Mouse (Mus musculus): ENCODE measurements around the gene Abcb4. TPM values are rescaled to one million over a fixed set of nuclear protein-coding genes. Genes with fewer than 3 reads are reported as not detected.

Gene Abcb4
- total and polyA plus RNA-seq, 3 experiments, result 0.27 to 0.68 (median 0.29) TPM

DNA sequence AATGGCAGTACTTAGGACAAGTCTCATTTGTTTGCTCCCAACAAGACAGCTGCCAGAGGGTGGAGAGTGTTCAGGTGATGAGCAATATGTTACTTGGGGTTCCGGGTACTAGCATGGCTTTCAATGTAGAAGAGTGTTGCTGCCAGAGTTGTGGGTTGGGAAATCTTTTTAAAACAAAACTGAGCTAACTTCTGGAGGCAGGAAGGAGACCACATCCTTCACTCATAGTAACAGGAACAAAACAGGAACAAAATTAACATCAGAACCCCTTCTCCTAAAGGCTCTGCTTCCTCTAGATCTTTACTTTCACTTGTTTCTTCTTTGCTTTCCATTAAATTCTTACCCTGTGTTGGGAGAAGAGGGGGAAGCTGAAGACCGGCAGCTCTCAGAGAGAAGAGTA is 60.1 kb downstream of the Abcb4 start:
- no peak for DNase-seq (ENCODE audit: extremely low read depth)
- H3K79me2 ChIP-seq (replicated peaks; ENCODE audit: control insufficient read depth, extremely low read depth, insufficient read depth, poor library complexity, severe bottlenecking), result no peaks in the 10 kb centered on the region
- H3K9me3 ChIP-seq (replicated peaks; ENCODE audit: low read length), result no peaks in the 10 kb centered on the region
- no peaks in the 10 kb centered on the region for H3K36me3 ChIP-seq (replicated peaks in 1 of 2; ENCODE audit: control insufficient read depth in 1 of 2, insufficient read depth in 1 of 2, low read length in 1 of 2)
- no peak overlapping the region for H3K27ac ChIP-seq (ENCODE audit: insufficient read depth, low read depth)
- no peak overlapping the region for H3K4me3 ChIP-seq (replicated peaks in 1 of 3; ENCODE audit: low read depth in 2 of 3, low read length in 2 of 3, poor library complexity in 1 of 3)
- dilution Hi-C loops (cut with MboI; ENCODE audit: extremely low pct_ligation_motif_present, extremely low pct_unique_long_range_greater_than_20kb, low sequenced_read_pairs), result no loop called here
- H3K27me3 ChIP-seq (replicated peaks), result no peaks in the 10 kb centered on the region
- in situ Hi-C loops (cut with MboI; ENCODE audit: low pct_ligation_motif_present, low pct_unique_long_range_greater_than_20kb, low sequenced_read_pairs), result no loop called here
- no peak for TF ChIP-seq MAX (IDR thresholded peaks at IDR 0.05; ENCODE audit: low read length)
- TF ChIP-seq MAFK (IDR thresholded peaks at IDR 0.05; ENCODE audit: insufficient replicate concordance, low read length), result no peak
- TF ChIP-seq ETS1 (conservative IDR thresholded peaks at IDR 0.05; ENCODE audit: low read depth, low read length), result no peak
- TF ChIP-seq IRF4 (IDR thresholded peaks at IDR 0.05; ENCODE audit: low read depth, low read length), result no peak
- TF ChIP-seq MXI1 (IDR thresholded peaks at IDR 0.05; ENCODE audit: low read depth, low read length), result no peak
- TF ChIP-seq USF1 (IDR thresholded peaks at IDR 0.05; ENCODE audit: low read depth, low read length), result no peak
- H3K4me2 ChIP-seq (ENCODE audit: insufficient read depth, low read depth, poor library complexity, severe bottlenecking), result no peak overlapping the region
- H3K9ac ChIP-seq (ENCODE audit: insufficient read depth, low read depth), result no peak overlapping the region
- peaks cover 11 to 22% of the 10 kb centered on the region in 2 experiments for H3K4me1 ChIP-seq (ENCODE audit: control insufficient read depth in 1 of 2, insufficient read depth in 2 of 2)

DNA sequence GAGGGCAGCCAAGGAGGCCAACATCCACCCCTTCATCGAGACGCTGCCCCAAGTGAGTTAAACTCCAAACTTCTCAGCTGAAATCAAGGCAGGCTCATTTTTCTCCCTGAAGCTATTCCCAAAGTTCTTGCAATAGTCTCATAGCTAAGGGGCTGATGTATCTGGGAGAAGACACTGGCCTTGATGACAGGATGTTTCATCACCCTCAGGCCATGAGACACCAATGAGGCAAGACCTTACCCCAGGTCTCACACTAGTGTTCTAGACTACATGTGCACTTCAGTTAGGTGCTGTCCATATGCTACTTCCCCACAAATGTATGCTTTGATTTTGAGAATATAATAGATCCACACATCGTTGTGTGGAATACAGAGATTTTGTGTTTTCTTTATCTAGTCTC is 62.0 kb downstream of the Abcb4 start:
- in situ Hi-C loops (cut with MboI; ENCODE audit: low pct_ligation_motif_present, low pct_unique_long_range_greater_than_20kb, low sequenced_read_pairs) (no loop called here), dilution Hi-C loops (cut with MboI; ENCODE audit: extremely low pct_ligation_motif_present, extremely low pct_unique_long_range_greater_than_20kb, low sequenced_read_pairs) (no loop called here)
- no peak for DNase-seq (ENCODE audit: extremely low read depth)
- H3K9me3 ChIP-seq (replicated peaks; ENCODE audit: low read length), result no peaks in the 10 kb centered on the region
- no peak overlapping the region for H3K27ac ChIP-seq (ENCODE audit: insufficient read depth, low read depth)
- no peaks in the 10 kb centered on the region for H3K79me2 ChIP-seq (replicated peaks; ENCODE audit: control insufficient read depth, extremely low read depth, insufficient read depth, poor library complexity, severe bottlenecking)
- no peak overlapping the region for H3K4me2 ChIP-seq (ENCODE audit: insufficient read depth, low read depth, poor library complexity, severe bottlenecking)
- TF ChIP-seq PAX5 (IDR thresholded peaks at IDR 0.05; ENCODE audit: low read length) (no peak), UBTF (IDR thresholded peaks at IDR 0.05; ENCODE audit: low read depth, low read length) (no peak), NELFE (IDR thresholded peaks at IDR 0.05; ENCODE audit: low read depth, low read length) (no peak), NRF1 (IDR thresholded peaks at IDR 0.05; ENCODE audit: low read depth, low read length) (no peak), E2F4 (IDR thresholded peaks at IDR 0.05; ENCODE audit: insufficient replicate concordance, low read depth, low read length) (no peak), MYC (IDR thresholded peaks at IDR 0.05; ENCODE audit: low read depth, low read length) (no peak), CHD2 (IDR thresholded peaks at IDR 0.05; ENCODE audit: low read length) (no peak), EP300 (IDR thresholded peaks at IDR 0.05; ENCODE audit: low read length) (no peak), TCF12 (IDR thresholded peaks at IDR 0.05; ENCODE audit: low read depth, low read length) (no peak), ZNF384 (IDR thresholded peaks at IDR 0.05; ENCODE audit: low read depth, low read length) (no peak), SIN3A (IDR thresholded peaks at IDR 0.05; ENCODE audit: low read length) (no peak), MAX (IDR thresholded peaks at IDR 0.05; ENCODE audit: low read length) (no peak), ZC3H11A (IDR thresholded peaks at IDR 0.05; ENCODE audit: low read depth, low read length) (no peak), GABPA (IDR thresholded peaks at IDR 0.05; ENCODE audit: insufficient replicate concordance, low read depth, low read length) (no peak), ZKSCAN1 (IDR thresholded peaks at IDR 0.05; ENCODE audit: borderline replicate concordance, low read depth, low read length) (no peak)
- H3K4me3 ChIP-seq (replicated peaks in 1 of 3; ENCODE audit: low read depth in 2 of 3, low read length in 2 of 3, poor library complexity in 1 of 3), result no peak overlapping the region
- H3K9ac ChIP-seq (ENCODE audit: insufficient read depth, low read depth), result no peak overlapping the region
- no peaks in the 10 kb centered on the region for H3K27me3 ChIP-seq (replicated peaks)
- H3K36me3 ChIP-seq (replicated peaks in 1 of 2; ENCODE audit: control insufficient read depth in 1 of 2, insufficient read depth in 1 of 2, low read length in 1 of 2), result no peaks in the 10 kb centered on the region
- peaks cover 11 to 22% of the 10 kb centered on the region in 2 experiments for H3K4me1 ChIP-seq (ENCODE audit: control insufficient read depth in 1 of 2, insufficient read depth in 2 of 2)
